Mouse (Mus musculus) olfactory bulb, adult 2 months (tissue): Measurements from ENCODE around the gene Olfr857. TPM values are rescaled to one million over a fixed set of nuclear protein-coding genes. Genes with fewer than 3 reads are reported as not detected.
"Not testable (repeated sequence)": the region's sequence is repeated elsewhere in the genome, so short reads cannot be mapped to it uniquely, and the experiment has no call there.

ENCODE experiments used
- H3K27ac ChIP-seq: fragments of 200-500 bp; 2 replicates; pipeline ENCODE4 v1.5.1; 2012; ENCODE audit warnings: low read depth, low read length; ENCODE audit not compliant: insufficient read depth
- H3K4me1 ChIP-seq: fragments of 200-500 bp; 2 replicates; pipeline ENCODE4 v1.6.1; 2012; ENCODE audit warnings: low read length; ENCODE audit not compliant: control insufficient read depth, insufficient read depth
- H3K4me3 ChIP-seq: fragments of 200-500 bp; 2 replicates; pipeline ENCODE4 v1.5.1; 2012; ENCODE audit warnings: mild to moderate bottlenecking, low read depth, low read length, moderate library complexity; ENCODE audit not compliant: insufficient read depth
- CTCF ChIP-seq: fragments of 200-500 bp; IDR thresholded peaks from 2 replicates; pipeline ENCODE4 v1.5.1; 2012; ENCODE audit warnings: low read depth, mild to moderate bottlenecking, low read length, moderate library complexity; ENCODE audit not compliant: insufficient read depth
- POLR2A ChIP-seq: fragments of 200-500 bp; IDR thresholded peaks from 2 replicates; pipeline ENCODE4 v1.6.1; 2012; ENCODE audit warnings: mild to moderate bottlenecking, low read depth, low read length, moderate library complexity; ENCODE audit not compliant: insufficient read depth
- WGBS: fragments of 180-500 bp; shearing (Covaris S2); methylation state at CpG from one replicate; pipeline ENCODE4 v1.1.7; 2018; 5-methylcytosine and 5-hydroxymethylcytosine counted together
- polyA plus RNA-seq: library from polyadenylated mRNA; stranded (reverse); fragments of >200 nt; gene quantifications from 2 replicates; pipeline ENCODE4 v1.2.4, GENCODE M21; 2012; ENCODE audit warnings: low replicate concordance; ENCODE audit not compliant: missing spikeins, insufficient read depth, insufficient read length

Olfr857 gene
- not detected in 2 replicates for polyA plus RNA-seq

GRCm38 (mm10) chr9:19709133-19709532 lies at the start of gene Olfr857:
TSS of gene Olfr857 (plus strand) at chr9:19709433.
- no peak for TF ChIP-seq CTCF
- TF ChIP-seq POLR2A = no peak
- H3K4me3 ChIP-seq = no peak within 1 kb of the TSS
- 95% methylated on average over 1 of the region's 1 CpGs for WGBS
- no peak within 1 kb of the TSS for H3K27ac ChIP-seq
- H3K4me1 ChIP-seq = no peaks in the 10 kb centered on the region

- WGBS = 84% methylated on average over 6 of the region's 6 CpGs
- no peak overlapping the region for H3K27ac ChIP-seq
- no peak overlapping the region for H3K4me3 ChIP-seq
- TF ChIP-seq POLR2A = no peak
- no peak for TF ChIP-seq CTCF
- H3K4me1 ChIP-seq = no peaks in the 10 kb centered on the region
Observed at GRCm38 (mm10) chr9:19690281-19690680, 19.0 kb upstream of the Olfr857 start.

- 84% methylated on average over 1 of the region's 1 CpGs for WGBS
- no peak overlapping the region for H3K27ac ChIP-seq
- H3K4me3 ChIP-seq = no peak overlapping the region
- TF ChIP-seq CTCF (no peak), POLR2A (no peak)
- no peaks in the 10 kb centered on the region for H3K4me1 ChIP-seq
Observed at GRCm38 (mm10) chr9:19691426-19691825, 17.8 kb upstream of the Olfr857 start.

GRCm38 (mm10) chr9:19692430-19692829 lies 16.8 kb upstream of the Olfr857 start:
- Histone ChIP-seq H3K4me3 (no peak overlapping the region), H3K27ac (no peak overlapping the region), H3K4me1 (no peaks in the 10 kb centered on the region)
- TF ChIP-seq CTCF (no peak), POLR2A (no peak)
- WGBS = 82% methylated on average over 2 of the region's 2 CpGs

GRCm38 (mm10) chr9:19694285-19694684 lies 14.9 kb upstream of the Olfr857 start:
- not testable (repeated sequence) for H3K27ac ChIP-seq, H3K4me1 ChIP-seq, H3K4me3 ChIP-seq
- 43% methylated on average over 2 of the region's 2 CpGs for WGBS

GRCm38 (mm10) chr9:19694898-19695379 lies 14.3 kb upstream of the Olfr857 start:
- not testable (repeated sequence) for H3K4me1 ChIP-seq, H3K4me3 ChIP-seq, H3K27ac ChIP-seq
- WGBS = 53% methylated on average over 9 of the region's 9 CpGs

GRCm38 (mm10) chr9:19704546-19704945 lies 4.7 kb upstream of the Olfr857 start:
- WGBS = 64% methylated on average over 2 of the region's 2 CpGs
- not testable (repeated sequence) for H3K27ac ChIP-seq, H3K4me3 ChIP-seq, H3K4me1 ChIP-seq

Other genes starting within 250 kb of the Olfr857 start
- not detected in 2 replicates for gene Olfr850, start 231.2 kb upstream of the Olfr857 start, polyA plus RNA-seq
- gene Olfr851, start 216.1 kb upstream of the Olfr857 start, polyA plus RNA-seq = not detected in 2 replicates
- gene Olfr853, start 168.4 kb upstream of the Olfr857 start, polyA plus RNA-seq = not detected in 2 replicates
- not detected in 2 replicates for gene Olfr854, start 142.1 kb upstream of the Olfr857 start, polyA plus RNA-seq
- not detected in 2 replicates for gene Olfr855, start 126.8 kb upstream of the Olfr857 start, polyA plus RNA-seq
- gene Zfp317, start 87.3 kb upstream of the Olfr857 start, polyA plus RNA-seq = not detected in 2 replicates
- not detected in 2 replicates for gene Olfr58, start 70.8 kb downstream of the Olfr857 start, polyA plus RNA-seq
- gene Olfr859, start 95.5 kb downstream of the Olfr857 start, polyA plus RNA-seq = not detected in 2 replicates
- gene Olfr860, start 140.3 kb downstream of the Olfr857 start, polyA plus RNA-seq = not detected in 2 replicates
- not detected in 2 replicates for gene Olfr862, start 178.6 kb downstream of the Olfr857 start, polyA plus RNA-seq
- gene Olfr77, start 207.4 kb downstream of the Olfr857 start, polyA plus RNA-seq = not detected in 2 replicates